Mouse (Mus musculus): ENCODE measurements around the gene Sema4f. TPM values are rescaled to one million over a fixed set of nuclear protein-coding genes. Genes with fewer than 3 reads are reported as not detected.

Gene Sema4f
- total RNA-seq, 2 experiments from 2014 or later, result 0.29 to 1.4 TPM

DNA sequence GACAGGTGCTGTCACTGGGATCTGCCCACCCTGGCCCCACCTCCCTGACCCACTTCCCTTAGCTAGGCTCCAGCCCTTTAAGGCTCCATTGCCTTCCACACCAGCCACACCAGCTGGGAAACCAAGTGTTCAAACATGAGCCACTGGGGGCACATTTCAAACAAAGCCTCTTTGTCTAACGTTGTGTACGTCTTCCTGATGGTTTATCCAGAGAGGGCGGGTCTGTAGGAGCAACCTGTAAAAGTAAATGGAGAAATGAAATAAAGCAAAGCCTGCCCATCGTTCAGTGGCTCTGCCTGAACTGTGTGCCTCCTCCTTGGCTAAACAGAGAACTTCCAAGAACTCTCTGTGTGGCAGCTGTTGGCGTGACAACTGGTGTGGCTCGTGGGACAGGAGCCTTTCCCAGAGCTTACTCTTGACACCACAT lies 64.0 kb downstream of the Sema4f start:
- no peak for ATAC-seq (ENCODE audit: poor library complexity, severe bottlenecking)

DNA sequence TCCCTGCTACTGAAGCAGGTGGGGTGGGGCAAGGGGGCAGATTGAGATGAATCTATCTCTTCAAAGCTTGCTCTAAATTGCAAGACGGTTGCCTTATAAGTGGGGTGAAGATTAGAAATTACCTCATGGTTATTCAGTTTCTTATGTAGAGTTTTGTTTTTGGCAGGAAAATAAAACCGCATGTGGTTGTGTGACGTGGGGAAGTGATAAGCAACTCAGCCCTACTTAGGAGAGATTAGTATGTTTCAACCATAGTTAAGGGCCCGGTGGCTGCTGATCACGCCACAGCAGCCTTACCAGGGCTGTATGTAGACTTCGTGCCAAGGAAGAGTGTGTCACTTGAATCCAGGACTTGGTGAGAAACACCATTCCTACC lies 67.2 kb downstream of the Sema4f start:
- ATAC-seq (ENCODE audit: poor library complexity, severe bottlenecking), result peak; percentile 83

DNA sequence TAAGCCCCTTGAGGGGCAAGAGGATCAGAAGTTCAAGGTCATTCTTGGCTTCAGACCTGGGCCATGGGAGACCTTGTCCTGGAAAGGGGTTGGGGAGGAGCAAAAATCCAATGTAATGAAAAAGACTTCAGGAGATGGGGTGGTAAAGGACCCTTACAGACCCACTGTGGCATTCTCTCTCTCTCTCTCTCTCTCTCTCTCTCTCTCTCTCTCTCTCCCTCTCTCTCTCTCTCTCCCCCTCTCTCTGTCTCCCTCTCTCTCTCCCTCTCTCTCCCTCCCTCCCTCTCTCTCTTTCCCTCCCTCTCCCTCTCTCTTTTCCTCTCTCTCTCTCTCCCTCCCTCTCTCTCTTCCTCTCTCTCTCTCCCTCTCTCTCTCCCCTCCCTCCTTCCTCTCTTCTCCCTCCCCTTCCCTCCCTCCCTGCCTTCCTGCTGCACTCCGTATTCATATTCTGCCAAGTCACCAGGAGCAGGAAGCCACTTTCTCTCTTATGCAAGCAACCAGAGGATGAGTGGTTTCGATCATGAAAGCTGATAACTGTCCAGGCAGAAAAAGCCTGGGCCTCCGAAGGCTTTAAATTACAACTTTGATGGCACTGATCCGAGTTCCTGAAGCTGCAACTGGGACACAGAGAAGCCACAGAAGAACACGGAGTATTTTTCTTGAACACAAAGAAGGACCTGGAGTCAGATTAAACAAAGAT lies 67.8 kb downstream of the Sema4f start:
- peak; percentile 87 for ATAC-seq (ENCODE audit: poor library complexity, severe bottlenecking)

DNA sequence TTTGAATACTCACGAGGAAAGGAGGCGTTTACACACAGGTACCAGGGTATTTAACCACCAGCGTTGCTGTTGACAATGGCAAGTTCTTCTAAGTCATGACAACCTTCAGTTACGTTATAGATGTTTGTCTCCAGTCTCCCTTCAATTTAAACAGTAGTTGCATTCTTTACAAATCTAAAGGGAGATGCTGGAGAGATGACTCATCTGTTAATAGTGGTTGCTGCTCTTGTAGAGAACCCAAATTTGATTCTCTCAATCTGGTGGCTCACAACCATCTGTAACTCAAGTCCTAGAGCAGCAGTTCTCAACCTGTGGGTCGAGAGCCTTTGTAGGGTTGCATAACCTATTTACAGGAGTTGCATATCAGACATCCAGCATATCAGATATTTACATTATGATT lies 71.1 kb downstream of the Sema4f start:
- no peak for ATAC-seq (ENCODE audit: poor library complexity, severe bottlenecking)

DNA sequence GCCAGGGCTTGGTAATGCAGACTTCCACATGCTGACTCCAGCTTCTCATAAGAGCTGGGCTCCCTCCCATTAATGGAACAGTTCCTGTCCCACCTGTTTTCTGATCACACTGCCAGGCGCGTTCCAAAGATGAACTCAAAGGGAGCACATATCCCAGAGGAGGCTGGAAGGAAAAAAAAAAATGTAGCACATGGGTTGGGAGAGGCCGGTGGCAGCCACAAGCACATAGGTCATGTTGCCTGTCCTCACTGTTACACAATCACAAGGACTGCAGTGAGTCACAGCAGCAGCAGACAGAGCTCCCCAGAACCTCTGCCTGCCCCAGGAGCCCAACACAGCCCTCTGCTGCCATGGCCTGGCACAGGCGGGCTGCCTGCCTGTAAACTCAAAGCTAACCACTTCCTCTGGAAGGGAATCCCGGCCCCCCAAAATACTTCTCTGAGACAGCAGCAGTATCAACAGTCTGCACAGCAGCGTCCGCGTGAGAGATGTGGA lies 76.1 kb downstream of the Sema4f start:
- peak; percentile 99 for ATAC-seq (ENCODE audit: poor library complexity, severe bottlenecking)

DNA sequence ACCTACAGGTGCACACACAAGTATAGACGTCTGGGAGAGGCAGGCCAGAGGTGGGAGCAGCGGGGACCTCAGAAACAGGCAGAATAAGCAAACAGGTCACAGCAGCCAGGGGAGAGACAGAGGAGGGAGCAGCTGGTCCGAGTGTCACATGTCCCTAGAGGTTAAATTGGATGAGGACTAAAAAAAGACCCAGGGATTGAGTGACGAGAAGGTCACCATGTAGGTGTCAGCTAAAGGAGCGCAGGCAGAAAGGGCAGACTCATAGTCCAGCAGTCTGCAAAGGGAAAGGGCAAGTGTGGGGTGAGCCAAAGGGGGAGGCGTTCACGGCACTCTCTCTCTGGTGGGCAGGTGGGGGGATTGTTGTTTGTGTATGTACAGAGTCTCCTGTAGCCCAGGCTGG lies 77.1 kb downstream of the Sema4f start:
- ATAC-seq (ENCODE audit: poor library complexity, severe bottlenecking), result no peak

DNA sequence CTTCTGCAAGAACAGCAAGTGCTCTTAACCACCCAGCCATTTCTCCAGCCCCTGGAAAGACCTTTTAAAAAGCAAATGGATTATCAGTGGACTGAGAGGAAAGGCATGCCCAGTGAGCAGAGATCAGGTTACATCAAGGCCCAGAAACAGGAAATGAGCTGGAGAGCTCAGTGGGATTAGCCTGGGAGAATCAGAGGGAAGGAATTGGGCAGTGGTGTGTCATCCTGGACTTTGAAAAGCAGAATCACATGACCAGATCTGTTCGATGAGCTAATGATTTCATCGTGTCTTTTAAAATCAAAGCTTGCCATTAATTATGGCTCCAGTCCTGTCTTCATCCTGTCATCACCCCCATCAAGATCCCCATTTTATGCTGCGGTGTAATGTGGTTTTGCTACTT lies 77.5 kb downstream of the Sema4f start:
- ATAC-seq (ENCODE audit: poor library complexity, severe bottlenecking), result no peak

Other genes with a start within 250 kb of the Sema4f start
- 57.2 and 72.8 TPM in 2 replicates for gene Pole4, start 234.4 kb downstream of the Sema4f start, total RNA-seq (2015)
- gene Pole4, start 234.4 kb downstream of the Sema4f start, total RNA-seq (2017), result 28.1 and 28.6 TPM in 2 replicates
- 56.7 and 64.1 TPM in 2 replicates for gene Hk2, start 165.3 kb downstream of the Sema4f start, total RNA-seq (2015)
- gene Hk2, start 165.3 kb downstream of the Sema4f start, total RNA-seq (2017), result 70.2 and 71.2 TPM in 2 replicates
- gene M1ap, start 7.1 kb upstream of the Sema4f start, total RNA-seq (2015), result 0.98 and 1.1 TPM in 2 replicates
- gene M1ap, start 7.1 kb upstream of the Sema4f start, total RNA-seq (2017), result 1.5 and 3.5 TPM in 2 replicates
- gene Dok1, start 93.7 kb upstream of the Sema4f start, total RNA-seq (2015), result 10.2 and 12.3 TPM in 2 replicates
- gene Dok1, start 93.7 kb upstream of the Sema4f start, total RNA-seq (2017), result 23.5 and 26.8 TPM in 2 replicates
- gene Loxl3, start 94.4 kb upstream of the Sema4f start, total RNA-seq (2015), result 0.30 and 0.65 TPM in 2 replicates
- 0.44 and 1.4 TPM in 2 replicates for gene Loxl3, start 94.4 kb upstream of the Sema4f start, total RNA-seq (2017)
- gene Aup1, start 114.8 kb upstream of the Sema4f start, total RNA-seq (2015), result 156 and 191 TPM in 2 replicates
- 143 and 168 TPM in 2 replicates for gene Aup1, start 114.8 kb upstream of the Sema4f start, total RNA-seq (2017)
- 53.9 and 55.6 TPM in 2 replicates for gene Htra2, start 115.5 kb upstream of the Sema4f start, total RNA-seq (2015)
- gene Htra2, start 115.5 kb upstream of the Sema4f start, total RNA-seq (2017), result 34.1 and 41.4 TPM in 2 replicates
- 2.2 and 2.3 TPM in 2 replicates for gene Dqx1, start 118.1 kb upstream of the Sema4f start, total RNA-seq (2015)
- 0.62 and 1.2 TPM in 2 replicates for gene Dqx1, start 118.1 kb upstream of the Sema4f start, total RNA-seq (2017)
- gene Tlx2, start 130.5 kb upstream of the Sema4f start, total RNA-seq (2015), result not detected in 2 replicates
- not detected in 2 replicates for gene Tlx2, start 130.5 kb upstream of the Sema4f start, total RNA-seq (2017)
- 28.9 and 37.5 TPM in 2 replicates for gene Pcgf1, start 138.1 kb upstream of the Sema4f start, total RNA-seq (2015)
- 10.5 and 16.6 TPM in 2 replicates for gene Pcgf1, start 138.1 kb upstream of the Sema4f start, total RNA-seq (2017)
- gene Lbx2, start 146.6 kb upstream of the Sema4f start, total RNA-seq (2015), result not detected in 2 replicates
- not detected in 2 replicates for gene Lbx2, start 146.6 kb upstream of the Sema4f start, total RNA-seq (2017)
- 2.2 and 3.9 TPM in 2 replicates for gene Ccdc142, start 161.8 kb upstream of the Sema4f start, total RNA-seq (2015)
- 0.22 and 3.2 TPM in 2 replicates for gene Ccdc142, start 161.8 kb upstream of the Sema4f start, total RNA-seq (2017)
- 0.87 and 1.3 TPM in 2 replicates for gene Gm42688, start 161.8 kb upstream of the Sema4f start, total RNA-seq (2015)
- gene Gm42688, start 161.8 kb upstream of the Sema4f start, total RNA-seq (2017), result 2.9 and 3.0 TPM in 2 replicates
- 44.5 and 45.8 TPM in 2 replicates for gene Mrpl53, start 169.3 kb upstream of the Sema4f start, total RNA-seq (2015)
- gene Mrpl53, start 169.3 kb upstream of the Sema4f start, total RNA-seq (2017), result 20.8 and 27.7 TPM in 2 replicates
- 17.5 and 21.6 TPM in 2 replicates for gene Mogs, start 175.7 kb upstream of the Sema4f start, total RNA-seq (2015)
- gene Mogs, start 175.7 kb upstream of the Sema4f start, total RNA-seq (2017), result 33.4 and 38.7 TPM in 2 replicates
- 33.5 and 34.8 TPM in 2 replicates for gene Wbp1, start 181.8 kb upstream of the Sema4f start, total RNA-seq (2015)
- gene Wbp1, start 181.8 kb upstream of the Sema4f start, total RNA-seq (2017), result 74.0 and 89.9 TPM in 2 replicates
- gene Ino80b, start 185.7 kb upstream of the Sema4f start, total RNA-seq (2015), result 18.8 and 19.6 TPM in 2 replicates
- gene Ino80b, start 185.7 kb upstream of the Sema4f start, total RNA-seq (2017), result 26.0 and 36.2 TPM in 2 replicates
- 0.52 and 0.67 TPM in 2 replicates for gene Rtkn, start 195.7 kb upstream of the Sema4f start, total RNA-seq (2015)
- gene Rtkn, start 195.7 kb upstream of the Sema4f start, total RNA-seq (2017), result 0.29 and 1.2 TPM in 2 replicates
- gene Wdr54, start 216.6 kb upstream of the Sema4f start, total RNA-seq (2015), result not detected in 2 replicates
- gene Wdr54, start 216.6 kb upstream of the Sema4f start, total RNA-seq (2017), result 0.88 TPM in 1 of 2 replicates, not detected in the other
- gene 1700003E16Rik, start 216.6 kb upstream of the Sema4f start, total RNA-seq (2015), result not detected in 2 replicates
- gene 1700003E16Rik, start 216.6 kb upstream of the Sema4f start, total RNA-seq (2017), result not detected in 2 replicates
- gene Dctn1, start 226.2 kb upstream of the Sema4f start, total RNA-seq (2015), result 30.6 and 38.8 TPM in 2 replicates
- gene Dctn1, start 226.2 kb upstream of the Sema4f start, total RNA-seq (2017), result 41.0 and 61.7 TPM in 2 replicates